8 mouse cellular contexts compared by ENCODE assay signal in genomic region chr3:98013086-98013400, GRCm38 (mm10). TPM values are rescaled to one million over a fixed set of nuclear protein-coding genes. Genes with fewer than 3 reads are reported as not detected.
A peak's percentile ranks its signal among the peaks of the same experiment; 100 is the strongest.
DNase-seq lines count a peak whose midpoint lies in the region; ATAC-seq and TF ChIP-seq lines count a peak whose summit lies in the region.

No protein-coding gene starts in this region.

- no peaks in the 10 kb centered on the region for H3K27me3 ChIP-seq in kidney, embryonic 15.5 days
- H3K27me3 ChIP-seq in hindbrain, embryonic 16.5 days (replicated peaks; ENCODE audit: control insufficient read depth, insufficient read depth, low read length) = peaks cover 2% of the 10 kb centered on the region; the same call in 1 of the 2 replicates
- H3K27me3 ChIP-seq in midbrain, embryonic 15.5 days (replicated peaks) = peaks cover 7% of the 10 kb centered on the region

- under 1% methylated on average over 18 of the region's 18 CpGs for WGBS in kidney, embryonic 15.5 days
- under 1% methylated on average over 9 of the region's 18 CpGs for WGBS in hindbrain, embryonic 16.5 days
- WGBS in midbrain, embryonic 15.5 days = under 1% methylated on average over 18 of the region's 18 CpGs

- ATAC-seq in kidney, embryonic 15.5 days (replicated peaks; ENCODE audit: low FRiP score) = no peak
- ATAC-seq in hindbrain, embryonic 16.5 days = no peak
- ATAC-seq in midbrain, embryonic 15.5 days (replicated peaks) = no peak

- peak overlapping the region; percentile 38; the same call in 1 of the 2 replicates for H3K9ac ChIP-seq in kidney, embryonic 15.5 days
- H3K9ac ChIP-seq in hindbrain, embryonic 16.5 days (ENCODE audit: low read depth, low read length) = peak overlapping the region; percentile 65
- peak overlapping the region; percentile 61 for H3K9ac ChIP-seq in midbrain, embryonic 15.5 days

- peaks cover 41% of the 10 kb centered on the region for H3K4me1 ChIP-seq in kidney, embryonic 15.5 days
- H3K4me1 ChIP-seq in cortical plate, adult 2 months (ENCODE audit: control insufficient read depth, insufficient read depth, low read length) = no peaks in the 10 kb centered on the region
- peaks cover 5% of the 10 kb centered on the region; the same call in 1 of the 2 replicates for H3K4me1 ChIP-seq in hindbrain, embryonic 16.5 days (ENCODE audit: control insufficient read depth, insufficient read depth, low read depth, low read length)
- peaks cover 9% of the 10 kb centered on the region for H3K4me1 ChIP-seq in midbrain, embryonic 15.5 days

- peak overlapping the region; percentile 64 for H3K4me2 ChIP-seq in kidney, embryonic 15.5 days
- H3K4me2 ChIP-seq in hindbrain, embryonic 16.5 days (ENCODE audit: low read length) = peak overlapping the region; percentile 97
- peak overlapping the region; percentile 97 for H3K4me2 ChIP-seq in midbrain, embryonic 15.5 days

- no peaks in the 10 kb centered on the region for H3K9me3 ChIP-seq in kidney, embryonic 15.5 days (replicated peaks)
- H3K9me3 ChIP-seq in hindbrain, embryonic 16.5 days (ENCODE audit: control insufficient read depth, low read length) = no peaks in the 10 kb centered on the region
- no peaks in the 10 kb centered on the region for H3K9me3 ChIP-seq in midbrain, embryonic 15.5 days

- peak overlapping the region; percentile 97 for H3K4me3 ChIP-seq in kidney, embryonic 15.5 days (replicated peaks)
- peak overlapping the region; percentile 39 for H3K4me3 ChIP-seq in cortical plate, adult 2 months (ENCODE audit: insufficient read depth, low read length)
- H3K4me3 ChIP-seq in hindbrain, embryonic 16.5 days (ENCODE audit: low read length) = peak overlapping the region; percentile 82
- H3K4me3 ChIP-seq in midbrain, embryonic 15.5 days = peak overlapping the region; percentile 96

- no peaks in the 10 kb centered on the region for H3K36me3 ChIP-seq in kidney, embryonic 15.5 days
- H3K36me3 ChIP-seq in hindbrain, embryonic 16.5 days (ENCODE audit: control insufficient read depth, insufficient read depth, low read length) = no peaks in the 10 kb centered on the region
- H3K36me3 ChIP-seq in midbrain, embryonic 15.5 days (replicated peaks) = no peaks in the 10 kb centered on the region

- TF ChIP-seq CTCF in cortical plate, adult 2 months (IDR thresholded peaks at IDR 0.05; ENCODE audit: extremely low read depth, insufficient read depth, low read length) = no peak

- no peak for DNase-seq in kidney, adult 18-20 months
- no peak for DNase-seq in thymus, postnatal 25 days
- no peak for DNase-seq in left cerebral cortex, adult 8-10 months (ENCODE audit: low spot score in 2 of 2)
- no peak for DNase-seq in gastrocnemius, postnatal 25 days

- no peak for TF ChIP-seq POLR2A in cortical plate, adult 2 months (IDR thresholded peaks at IDR 0.05; ENCODE audit: extremely low read depth, insufficient read depth, low read length)

- 0 out of 2 replicates have a peak overlapping the region, but pooled peaks have one; percentile 97 for H3K27ac ChIP-seq in kidney, embryonic 15.5 days
- no peak overlapping the region for H3K27ac ChIP-seq in cortical plate, adult 2 months (ENCODE audit: insufficient read depth, low read length)
- H3K27ac ChIP-seq in hindbrain, embryonic 16.5 days (ENCODE audit: low read depth, low read length) = no peak overlapping the region
- H3K27ac ChIP-seq in midbrain, embryonic 15.5 days = no peak overlapping the region

RNA-seq across cellular contexts. Expression of gene Notch2, which starts 0.3 kb away (rescaled TPM):
- 33.1 and 33.8 TPM in 2 replicates for polyA plus RNA-seq in kidney, embryonic 15.5 days (2015; fragmentation: Nextera tagmentation; extraction: Ambion mirVana)
- polyA plus RNA-seq in cortical plate, adult 2 months (2012; rRNA removed) = 6.2 and 6.5 TPM in 2 replicates
- 7.6 and 12.1 TPM in 2 replicates for polyA plus RNA-seq in hindbrain, embryonic 16.5 days (2015; fragmentation: Nextera tagmentation; extraction: Ambion mirVana)
- polyA plus RNA-seq in midbrain, embryonic 15.5 days (2015; fragmentation: Nextera tagmentation; extraction: Ambion mirVana) = 9.0 and 10.4 TPM in 2 replicates
- total RNA-seq in left cerebral cortex, adult 8-10 months (2022) = 10 to 100 TPM; 16.3 to 17.9 (median 17.1) TPM
- total RNA-seq in gastrocnemius, postnatal 25 days (2021) = 10 to 100 TPM in 1 of 2 experiments, 1 to 10 TPM in 1; 9.9 to 10.3 TPM

Comparison
In these comparisons a context has a peak if more than half of its experiments do, and no peak if none do; other contexts are left out.
1. H3K4me3 ChIP-seq: peak in every context shown above with its lines; median percentile 97 in kidney, embryonic 15.5 days; 96 in midbrain, embryonic 15.5 days; 82 in hindbrain, embryonic 16.5 days; 39 in cortical plate, adult 2 months.